Mouse (Mus musculus): ENCODE results near the gene Ghrh. TPM values are rescaled to one million over a fixed set of nuclear protein-coding genes. Genes with fewer than 3 reads are reported as not detected.

Ghrh gene
- total RNA-seq, 2 experiments from 2014 or later: not detected

- intact Hi-C loops (cut with DNase I): no loop called here
- DNase-seq (ENCODE audit: low spot score in 2 of 2): no peak
Measured at GRCm38 (mm10) chr2:157354106-157354505, 6.8 kb upstream of the Ghrh start.

DNA sequence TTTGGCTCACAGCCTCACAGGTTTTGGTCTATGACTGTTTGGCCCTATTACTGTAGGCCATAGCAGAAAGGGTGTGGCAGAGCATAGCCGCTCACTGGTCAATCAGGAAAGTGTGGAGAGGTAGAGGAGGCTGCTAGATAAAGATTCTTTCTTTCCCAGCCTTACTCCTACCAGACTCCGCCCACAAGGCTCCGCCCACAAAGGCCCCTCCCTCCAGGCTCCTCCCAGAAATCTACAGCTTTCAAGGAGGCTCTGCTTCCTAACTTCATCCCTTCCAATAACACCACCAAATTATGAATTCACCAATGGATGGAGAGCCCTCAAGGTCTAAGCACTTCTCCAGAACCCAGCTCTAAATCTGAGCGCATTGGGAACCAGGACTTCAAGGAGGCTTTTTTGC, 5.9 kb upstream of the Ghrh start:
- no peak for DNase-seq (ENCODE audit: low spot score in 2 of 2)
- intact Hi-C loops (cut with DNase I): no loop called here

DNA sequence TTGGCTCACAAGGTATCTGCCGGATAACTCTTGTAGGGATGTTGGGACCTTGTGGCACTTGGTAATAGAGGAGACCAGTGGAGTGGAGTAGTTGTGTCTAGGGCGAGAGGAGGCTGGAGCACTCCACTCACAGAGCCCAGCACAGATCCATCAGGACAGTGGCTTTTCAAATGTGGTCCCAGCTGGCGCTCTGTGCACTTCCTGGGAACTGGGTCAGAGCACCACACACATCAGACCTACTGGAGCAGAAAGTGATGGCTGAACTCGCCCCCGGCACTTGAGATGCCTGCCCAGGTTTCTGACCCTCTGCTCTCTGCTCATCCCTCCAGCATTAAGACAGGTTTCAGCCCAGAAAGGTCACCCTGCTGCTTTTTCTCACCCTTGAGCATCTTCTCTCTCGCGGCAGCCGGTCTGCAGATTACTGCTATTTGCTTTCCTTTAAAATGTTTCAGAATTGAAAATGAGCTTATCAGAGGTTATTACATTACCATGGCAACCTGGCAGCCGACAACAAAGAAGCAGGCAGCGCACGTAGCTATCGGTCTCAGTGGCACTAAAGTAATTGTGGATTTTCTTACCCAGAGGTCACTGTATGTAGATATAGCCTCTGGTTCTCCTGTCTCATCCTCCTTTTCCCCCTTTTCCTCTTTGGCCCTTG, 1.9 kb upstream of the Ghrh start:
- intact Hi-C loops (cut with DNase I): no loop called here
- peak in 1 of 2 experiments; percentile 32 for DNase-seq (ENCODE audit: low spot score in 2 of 2)

DNA sequence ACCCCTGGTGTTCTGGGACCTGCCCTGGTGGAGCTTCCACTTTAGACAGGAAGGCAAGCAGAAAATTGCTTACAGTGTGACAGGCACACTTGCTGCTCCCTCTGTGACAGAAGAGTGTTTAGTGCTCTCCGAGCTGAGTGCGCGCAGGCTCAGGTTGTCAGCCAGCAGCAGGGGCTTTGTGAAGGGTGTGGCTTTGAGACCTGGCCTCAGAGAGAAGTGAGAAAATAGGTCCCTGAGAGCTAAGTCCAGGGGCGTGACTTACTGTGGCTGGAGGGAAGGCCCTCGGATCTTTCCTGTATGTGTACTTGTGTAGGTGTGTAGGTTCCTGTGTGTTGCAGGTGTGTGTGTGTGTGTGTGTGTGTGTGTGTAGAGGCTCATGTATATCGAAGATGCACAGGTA, 4.0 kb downstream of the Ghrh start:
- intact Hi-C loops (cut with DNase I): no loop called here
- DNase-seq (ENCODE audit: low spot score in 2 of 2): no peak

DNA sequence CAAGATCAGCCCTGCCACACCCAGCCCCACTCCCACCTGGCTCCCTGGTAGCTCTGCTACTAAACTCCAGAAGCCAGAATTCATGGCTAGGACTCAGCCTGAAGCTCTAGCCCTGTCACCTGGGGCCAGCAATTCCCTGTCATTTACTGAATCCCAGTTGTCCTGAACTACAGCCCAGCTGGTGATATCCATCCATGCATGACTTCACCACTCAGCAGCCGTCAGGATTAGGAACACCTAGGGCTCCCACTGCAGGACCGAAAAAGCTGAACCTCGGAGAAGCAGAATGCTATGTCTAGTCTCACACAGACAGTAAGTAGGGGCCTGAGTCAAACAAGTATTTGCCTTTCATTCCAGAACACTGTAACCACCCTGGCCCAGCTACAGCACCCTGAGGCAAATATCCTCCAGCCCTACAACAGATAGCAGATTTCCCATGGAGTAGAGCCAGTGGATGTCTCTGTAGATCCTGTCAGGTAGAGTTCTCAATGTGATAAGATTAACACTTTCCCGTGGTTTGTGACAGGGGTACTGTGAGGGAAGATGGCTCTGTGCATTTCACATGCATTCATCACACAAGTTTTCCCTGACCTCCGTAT, 4.9 kb downstream of the Ghrh start:
- no peak for DNase-seq (ENCODE audit: low spot score in 2 of 2)
- intact Hi-C loops (cut with DNase I): loop anchor here (1.0 kb wide), 1 partner anchor 115 kb away; no protein-coding TSS in a partner anchor

DNA sequence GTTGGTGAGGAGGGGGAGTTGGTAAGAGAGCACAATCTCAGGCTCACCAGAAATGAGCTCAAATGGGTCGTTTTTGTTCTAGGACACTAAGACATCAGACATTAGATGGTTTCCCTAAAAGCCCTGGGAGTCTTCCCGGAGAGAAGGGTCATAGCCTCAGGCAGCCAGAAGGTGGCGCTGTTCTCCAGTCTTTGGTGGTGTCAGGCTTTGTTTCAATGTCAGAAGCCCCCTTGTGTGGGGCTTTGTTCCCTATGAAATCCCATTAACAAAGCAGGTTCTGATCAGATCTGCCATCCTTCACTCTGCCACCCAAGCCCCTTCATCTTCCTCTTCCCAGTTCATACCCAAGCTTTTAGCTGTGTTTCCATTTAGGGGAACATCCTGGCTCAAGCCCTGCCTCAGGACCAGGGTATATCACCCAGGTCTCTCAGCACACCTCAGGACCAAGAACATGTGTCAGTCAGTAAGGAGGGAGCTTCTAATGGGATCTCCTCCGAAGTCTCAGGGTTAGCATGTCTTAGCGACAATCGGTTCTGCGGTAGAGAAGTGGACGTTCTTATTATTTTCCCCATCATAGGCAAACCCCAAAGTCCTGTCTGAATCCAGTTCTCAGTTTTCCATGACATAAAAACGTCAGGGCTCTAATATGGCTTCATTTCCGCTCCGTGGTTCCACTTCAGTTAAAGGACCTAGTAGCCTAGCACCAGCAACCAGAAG, 5.6 kb downstream of the Ghrh start:
- intact Hi-C loops (cut with DNase I): loop anchor here (1.0 to 2.0 kb wide), 2 partner anchors 116 to 229 kb away; partner anchors contain the start of gene Blcap
- DNase-seq (ENCODE audit: low spot score in 2 of 2): peak; percentile 84 to 86

DNA sequence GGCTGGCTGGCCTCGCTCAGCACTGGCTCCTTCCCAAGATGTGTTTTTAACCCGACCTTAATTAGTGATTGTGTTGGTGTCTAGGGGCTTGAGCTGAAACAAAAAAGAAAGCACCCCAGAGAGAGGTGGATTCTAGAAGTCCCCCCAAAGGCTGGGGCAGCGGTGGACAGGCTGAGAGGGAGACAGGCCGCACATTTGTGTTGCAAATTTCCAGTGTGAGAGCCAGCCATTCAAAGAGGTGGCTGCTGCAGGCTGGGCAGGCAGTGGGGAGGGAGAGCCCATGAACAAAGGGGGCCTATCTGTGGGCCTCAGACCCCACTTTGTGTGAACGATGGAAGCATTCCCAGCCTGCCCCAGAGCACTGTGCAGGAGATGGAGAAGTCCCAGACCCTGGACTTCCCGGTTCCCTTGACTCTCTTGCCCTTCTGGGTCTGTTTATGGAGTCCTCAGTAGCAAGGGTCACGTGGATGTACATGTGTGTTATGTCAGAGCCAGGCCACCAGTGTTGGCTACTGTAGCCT, 7.0 kb downstream of the Ghrh start:
- intact Hi-C loops (cut with DNase I): loop anchor here (2.0 kb wide), 1 partner anchor 231 kb away; the partner anchor contains the start of gene Blcap

DNA sequence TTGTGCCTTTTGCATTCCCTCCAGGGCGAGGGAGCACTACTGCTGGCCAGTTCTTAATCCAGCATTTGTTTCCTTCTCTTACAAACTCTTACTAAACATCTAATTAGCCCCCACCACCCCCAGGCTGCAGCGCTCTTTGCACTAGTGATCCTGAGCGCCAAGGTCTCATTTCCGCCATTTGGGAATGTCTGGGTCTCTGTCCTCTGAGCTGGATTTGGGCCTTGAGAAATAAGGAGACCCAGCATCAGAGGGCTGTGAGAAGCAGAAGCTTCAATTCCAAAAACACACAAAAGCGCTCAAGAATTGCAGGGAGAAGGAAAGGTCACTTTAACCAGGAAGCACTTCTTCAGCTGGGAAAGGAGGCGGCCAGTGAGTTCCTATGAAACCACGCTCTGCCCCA, 7.8 kb downstream of the Ghrh start:
- no peak for DNase-seq (ENCODE audit: low spot score in 2 of 2)
- intact Hi-C loops (cut with DNase I): loop anchor here (5.0 kb wide), 1 partner anchor 47 kb away; no protein-coding TSS in a partner anchor

More for the DNA sequence above, 7.0 kb downstream of the Ghrh start:
- peak; percentile 54 to 70 for DNase-seq (ENCODE audit: low spot score in 2 of 2)

- intact Hi-C loops (cut with DNase I): loop anchor here (5.0 kb wide), 1 partner anchor 46 kb away; no protein-coding TSS in a partner anchor
- peak; percentile 67 to 71 for DNase-seq (ENCODE audit: low spot score in 2 of 2)
Measured at GRCm38 (mm10) chr2:157338663-157339062, 8.6 kb downstream of the Ghrh start.

GRCm38 (mm10) chr2:157332059-157332458, 15.2 kb downstream of the Ghrh start:
- intact Hi-C loops (cut with DNase I): no loop called here

GRCm38 (mm10) chr2:157328570-157328969, 18.7 kb downstream of the Ghrh start:
- intact Hi-C loops (cut with DNase I): no loop called here
- no peak for DNase-seq (ENCODE audit: low spot score in 2 of 2)

More at GRCm38 (mm10) chr2:157332059-157332458, 15.2 kb downstream of the Ghrh start:
- DNase-seq (ENCODE audit: low spot score in 2 of 2): no peak

DNA sequence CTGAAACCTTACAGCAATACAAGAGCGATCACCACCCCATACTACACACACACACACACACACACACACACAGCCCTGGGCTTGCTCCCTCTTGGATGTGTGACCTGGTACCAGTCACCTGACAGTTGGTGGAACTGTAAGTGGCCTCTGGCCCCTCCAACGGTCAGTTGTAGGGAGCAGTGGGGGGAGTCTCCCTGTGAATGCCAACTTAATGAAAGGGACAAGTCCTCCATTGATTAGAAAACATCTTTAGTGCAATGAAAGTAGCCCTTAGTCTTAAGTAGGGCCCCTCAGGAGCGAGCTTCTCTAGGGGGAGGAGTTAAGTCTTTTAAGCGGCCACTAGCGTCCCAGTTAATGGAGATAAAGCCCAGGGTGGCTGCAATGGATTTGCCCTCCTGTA, 19.2 kb downstream of the Ghrh start:
- intact Hi-C loops (cut with DNase I): no loop called here
- no peak for DNase-seq (ENCODE audit: low spot score in 2 of 2)

DNA sequence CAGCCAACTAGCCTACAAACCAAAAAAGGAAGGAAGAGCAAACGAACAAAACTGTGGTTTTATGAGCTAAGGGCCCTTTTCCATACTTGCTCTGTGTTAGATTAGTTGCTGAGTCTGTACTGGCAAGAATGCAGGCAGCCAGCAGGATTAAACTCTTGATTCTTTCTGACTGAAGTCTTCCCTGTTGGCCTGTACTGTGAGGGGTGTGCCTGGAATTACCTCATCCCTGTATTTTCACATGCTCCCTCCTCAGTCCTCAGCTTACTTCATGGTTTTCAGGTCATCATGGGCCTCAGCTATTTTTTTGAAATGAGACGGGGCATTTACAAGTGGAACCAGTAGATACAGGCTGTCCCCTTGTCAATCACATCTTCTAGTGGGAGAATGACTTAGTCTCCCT, 22.1 kb downstream of the Ghrh start:
- DNase-seq (ENCODE audit: low spot score in 2 of 2): no peak
- intact Hi-C loops (cut with DNase I): no loop called here

DNA sequence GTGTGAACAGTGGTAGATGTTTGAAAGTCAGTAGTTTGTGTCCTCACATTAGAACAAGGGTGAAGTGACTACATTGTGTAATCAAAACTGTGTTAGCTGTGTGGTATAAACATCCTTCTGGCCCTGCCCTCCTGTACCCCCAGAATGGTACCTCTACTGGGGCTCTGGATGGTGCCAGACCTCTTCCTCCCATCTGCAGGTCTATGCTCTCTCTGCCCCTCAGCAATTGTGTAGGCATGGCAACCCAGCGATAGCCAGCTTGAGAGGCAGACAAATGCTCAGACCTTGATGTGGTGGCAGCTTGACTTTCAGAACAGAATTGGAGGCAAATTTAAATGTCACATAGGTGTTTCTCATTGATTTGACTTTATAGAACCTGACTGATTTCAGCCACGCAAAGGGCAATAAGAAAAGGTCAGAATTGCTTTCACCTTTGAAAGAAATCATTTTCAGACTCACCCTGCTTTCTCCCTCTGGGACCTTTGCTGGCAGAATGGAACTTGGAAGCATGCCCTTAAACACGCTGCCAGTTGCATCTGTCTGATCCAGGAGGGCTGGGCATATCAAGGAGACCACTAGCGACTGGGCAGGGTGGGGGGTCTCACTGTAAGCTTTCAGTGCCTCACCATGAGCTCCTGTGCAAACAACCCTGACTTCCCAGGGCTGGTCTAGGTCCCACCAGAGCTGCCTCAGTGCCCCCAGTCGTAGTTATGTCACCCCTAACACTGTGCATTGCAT, 25.1 kb downstream of the Ghrh start:
- no peak for DNase-seq (ENCODE audit: low spot score in 2 of 2)
- intact Hi-C loops (cut with DNase I): no loop called here

- intact Hi-C loops (cut with DNase I): no loop called here
- DNase-seq (ENCODE audit: low spot score in 2 of 2): no peak
Measured at GRCm38 (mm10) chr2:157320886-157321285, 26.4 kb downstream of the Ghrh start.

- DNase-seq (ENCODE audit: low spot score in 2 of 2): no peak
- intact Hi-C loops (cut with DNase I): no loop called here
Measured at GRCm38 (mm10) chr2:157320135-157320534, 27.2 kb downstream of the Ghrh start.

GRCm38 (mm10) chr2:157317220-157317619, 30.1 kb downstream of the Ghrh start:
- no peak for DNase-seq (ENCODE audit: low spot score in 2 of 2)
- intact Hi-C loops (cut with DNase I): no loop called here

DNA sequence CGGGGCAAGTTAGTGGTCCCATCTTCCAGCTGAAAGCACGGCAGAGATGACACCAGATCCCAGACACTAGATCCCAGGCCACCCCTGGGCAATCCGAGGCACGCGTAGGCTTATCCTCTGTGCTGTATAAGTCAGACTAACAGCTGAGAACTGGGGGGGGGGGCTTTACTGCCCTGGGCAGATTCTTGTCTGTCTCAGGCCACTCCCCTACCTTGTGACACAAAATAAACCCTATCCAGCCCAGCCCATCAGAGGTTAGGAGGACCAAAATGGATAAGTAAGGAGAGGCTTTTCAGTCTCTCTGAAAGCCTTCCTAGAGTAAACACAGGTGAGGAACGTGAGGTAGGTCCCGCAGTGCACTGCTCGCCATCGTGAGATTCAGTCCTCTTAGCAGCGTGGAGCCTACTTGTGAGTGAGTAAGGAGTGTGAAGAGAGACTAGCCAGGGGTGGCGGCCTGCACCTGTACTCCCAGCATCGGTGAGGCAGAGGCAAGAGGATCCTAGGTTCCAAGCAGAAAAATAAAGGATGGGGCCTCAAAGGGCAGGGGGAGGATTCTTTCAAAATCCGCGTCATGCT, 30.9 kb downstream of the Ghrh start:
- intact Hi-C loops (cut with DNase I): no loop called here
- DNase-seq (ENCODE audit: low spot score in 2 of 2): no peak

DNA sequence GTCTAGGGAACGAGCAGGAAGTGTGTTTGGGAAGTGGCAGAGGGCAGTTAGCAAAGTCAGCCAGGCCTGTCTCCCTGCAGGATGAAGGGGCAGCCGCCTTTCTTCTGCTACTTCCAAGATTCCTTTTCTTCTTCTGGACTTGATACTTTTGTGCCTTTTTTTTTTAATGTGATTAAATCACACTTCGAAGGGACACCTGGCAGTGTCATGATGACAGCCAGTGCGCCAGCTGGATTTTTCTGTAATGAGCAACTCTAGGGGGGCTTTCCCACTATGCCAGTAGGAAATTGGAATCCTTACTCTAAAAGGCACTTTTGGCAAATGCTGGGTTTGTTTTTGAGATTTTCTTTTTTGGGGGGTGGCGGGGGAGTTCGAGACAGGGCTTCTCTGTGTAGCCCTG, 31.8 kb downstream of the Ghrh start:
- intact Hi-C loops (cut with DNase I): no loop called here
- no peak for DNase-seq (ENCODE audit: low spot score in 2 of 2)
